Mouse (Mus musculus): Measurements from ENCODE around the gene Pappa2. TPM values are rescaled to one million over a fixed set of nuclear protein-coding genes. Genes with fewer than 3 reads are reported as not detected.

Gene Pappa2
- total and polyA plus RNA-seq, 2 experiments: not detected

GRCm38 (mm10) chr1:158697859-158698569, 282.3 kb downstream of the Pappa2 start:
- Histone ChIP-seq H3K27me3 (ENCODE audit: control insufficient read depth, insufficient read depth, low read length) (no peaks in the 10 kb centered on the region), H3K79me2 (ENCODE audit: control insufficient read depth, insufficient read depth, low read length) (no peaks in the 10 kb centered on the region), H3K9ac (ENCODE audit: low read depth, low read length) (no peak overlapping the region), H3K4me3 (ENCODE audit: insufficient read depth, low read depth, low read length) (no peak overlapping the region), H3K36me3 (ENCODE audit: control insufficient read depth, insufficient read depth, low read length) (no peaks in the 10 kb centered on the region), H3K27ac (replicated peaks; ENCODE audit: insufficient read depth, low read depth, low read length) (no peak overlapping the region), H3K4me1 (ENCODE audit: control insufficient read depth, insufficient read depth, low read length) (no peaks in the 10 kb centered on the region)
- no peak for DNase-seq (ENCODE audit: extremely low read depth, low read depth, low spot score)
- TF ChIP-seq POLR2A (IDR thresholded peaks at IDR 0.05; ENCODE audit: extremely low read depth, insufficient read depth, low read length): no peak
- 82% methylated on average over 10 of the region's 10 CpGs for WGBS

- H3K4me1 ChIP-seq (ENCODE audit: control insufficient read depth, insufficient read depth, low read length): no peaks in the 10 kb centered on the region
- no peaks in the 10 kb centered on the region for H3K27me3 ChIP-seq (ENCODE audit: control insufficient read depth, insufficient read depth, low read length)
- TF ChIP-seq CTCF (IDR thresholded peaks at IDR 0.05; ENCODE audit: low read depth, low read length): no peak
- no peak overlapping the region for H3K9ac ChIP-seq (ENCODE audit: low read depth, low read length)
- H3K27ac ChIP-seq (replicated peaks; ENCODE audit: insufficient read depth, low read depth, low read length): no peak overlapping the region
- no peaks in the 10 kb centered on the region for H3K79me2 ChIP-seq (ENCODE audit: control insufficient read depth, insufficient read depth, low read length)
- DNase-seq (ENCODE audit: extremely low read depth, low read depth, low spot score): no peak
- no peaks in the 10 kb centered on the region for H3K36me3 ChIP-seq (ENCODE audit: control insufficient read depth, insufficient read depth, low read length)
- H3K4me3 ChIP-seq (ENCODE audit: insufficient read depth, low read depth, low read length): no peak overlapping the region
- WGBS: 56% methylated on average over 3 of the region's 3 CpGs
These were observed 282.9 kb downstream of the Pappa2 start for GRCm38 (mm10) chr1:158697423-158697822.

- Histone ChIP-seq H3K9ac (ENCODE audit: low read depth, low read length) (no peak overlapping the region), H3K4me1 (ENCODE audit: control insufficient read depth, insufficient read depth, low read length) (no peaks in the 10 kb centered on the region), H3K79me2 (ENCODE audit: control insufficient read depth, insufficient read depth, low read length) (no peaks in the 10 kb centered on the region), H3K27ac (replicated peaks; ENCODE audit: insufficient read depth, low read depth, low read length) (no peak overlapping the region), H3K36me3 (ENCODE audit: control insufficient read depth, insufficient read depth, low read length) (no peaks in the 10 kb centered on the region), H3K27me3 (ENCODE audit: control insufficient read depth, insufficient read depth, low read length) (no peaks in the 10 kb centered on the region), H3K4me3 (ENCODE audit: insufficient read depth, low read depth, low read length) (no peak overlapping the region)
- no peak for TF ChIP-seq CTCF (IDR thresholded peaks at IDR 0.05; ENCODE audit: low read depth, low read length)
- TF ChIP-seq POLR2A (IDR thresholded peaks at IDR 0.05; ENCODE audit: extremely low read depth, insufficient read depth, low read length): no peak
- WGBS: 44% methylated on average over 1 of the region's 1 CpGs
- no peak for DNase-seq (ENCODE audit: extremely low read depth, low read depth, low spot score)
These were observed 292.6 kb downstream of the Pappa2 start for GRCm38 (mm10) chr1:158687726-158688125.

GRCm38 (mm10) chr1:158669971-158670592, 310.2 kb downstream of the Pappa2 start:
- Histone ChIP-seq H3K4me3 (ENCODE audit: insufficient read depth, low read depth, low read length) (no peak overlapping the region), H3K79me2 (ENCODE audit: control insufficient read depth, insufficient read depth, low read length) (no peaks in the 10 kb centered on the region), H3K27me3 (ENCODE audit: control insufficient read depth, insufficient read depth, low read length) (no peaks in the 10 kb centered on the region), H3K27ac (replicated peaks; ENCODE audit: insufficient read depth, low read depth, low read length) (no peak overlapping the region), H3K36me3 (ENCODE audit: control insufficient read depth, insufficient read depth, low read length) (no peaks in the 10 kb centered on the region), H3K9ac (ENCODE audit: low read depth, low read length) (no peak overlapping the region), H3K4me1 (ENCODE audit: control insufficient read depth, insufficient read depth, low read length) (no peaks in the 10 kb centered on the region)
- peak; percentile 28 for DNase-seq (ENCODE audit: extremely low read depth, low read depth, low spot score)
- TF ChIP-seq CTCF (IDR thresholded peaks at IDR 0.05; ENCODE audit: low read depth, low read length) (peak; percentile 72), POLR2A (IDR thresholded peaks at IDR 0.05; ENCODE audit: extremely low read depth, insufficient read depth, low read length) (no peak)
- 44% methylated on average over 3 of the region's 3 CpGs for WGBS

- no peak for TF ChIP-seq POLR2A (IDR thresholded peaks at IDR 0.05; ENCODE audit: extremely low read depth, insufficient read depth, low read length)
- TF ChIP-seq CTCF (IDR thresholded peaks at IDR 0.05; ENCODE audit: low read depth, low read length): no peak
- Histone ChIP-seq H3K27me3 (ENCODE audit: control insufficient read depth, insufficient read depth, low read length) (no peaks in the 10 kb centered on the region), H3K9ac (ENCODE audit: low read depth, low read length) (no peak overlapping the region), H3K27ac (replicated peaks; ENCODE audit: insufficient read depth, low read depth, low read length) (no peak overlapping the region), H3K4me3 (ENCODE audit: insufficient read depth, low read depth, low read length) (no peak overlapping the region), H3K36me3 (ENCODE audit: control insufficient read depth, insufficient read depth, low read length) (no peaks in the 10 kb centered on the region), H3K4me1 (ENCODE audit: control insufficient read depth, insufficient read depth, low read length) (no peaks in the 10 kb centered on the region), H3K79me2 (ENCODE audit: control insufficient read depth, insufficient read depth, low read length) (no peaks in the 10 kb centered on the region)
- no peak for DNase-seq (ENCODE audit: extremely low read depth, low read depth, low spot score)
- 77% methylated on average over 3 of the region's 3 CpGs for WGBS
These were observed 314.3 kb downstream of the Pappa2 start for GRCm38 (mm10) chr1:158666001-158666400.
